Mouse (Mus musculus) heart, embryonic 14.5 days (tissue): ENCODE results near the gene Immp2l. TPM values are rescaled to one million over a fixed set of nuclear protein-coding genes. Genes with fewer than 3 reads are reported as not detected.

Experiments
- ATAC-seq: fragments of 200-750 bp; cut with Nextera tagmentation; 2 replicates; pipeline ENCODE4 v1.8.0; 2017; ENCODE audit warnings: low read depth, moderate TSS enrichment; ENCODE audit not compliant: insufficient number of reproducible peaks, insufficient read depth, low FRiP score
- H3K27ac ChIP-seq, 2 experiments: fragments of 200-500 bp in 1 of 2; fragments of 300-500 bp in 1 of 2; sonication (generic) in 1 of 2; replicated peaks in 1 of 2; 2 replicates each; pipeline ENCODE4 v1.5.1; 2012 to 2014; ENCODE audit warnings: low read depth in 2 of 2, low read length in 2 of 2, control low read depth in 1 of 2, mild to moderate bottlenecking in 1 of 2, mixed read lengths in 1 of 2; ENCODE audit not compliant: control insufficient read depth in 1 of 2, insufficient read depth in 1 of 2
- H3K27me3 ChIP-seq: fragments of 300-500 bp; sonication (generic); 2 replicates; pipeline ENCODE4 v1.6.1; 2014; ENCODE audit warnings: mild to moderate bottlenecking, low read length, control low read depth; ENCODE audit not compliant: control insufficient read depth, insufficient read depth
- H3K36me3 ChIP-seq: fragments of 300-500 bp; sonication (generic); 2 replicates; pipeline ENCODE4 v1.6.1; 2014; ENCODE audit warnings: mild to moderate bottlenecking, control low read depth, low read length, mixed read lengths; ENCODE audit not compliant: control insufficient read depth, insufficient read depth
- H3K4me1 ChIP-seq, 2 experiments: fragments of 200-500 bp in 1 of 2; fragments of 300-500 bp in 1 of 2; sonication (generic) in 1 of 2; 2 replicates each; pipeline ENCODE4 v1.6.1; 2012 to 2014; ENCODE audit warnings: low read length in 2 of 2, control low read depth in 1 of 2, mixed read lengths in 1 of 2; ENCODE audit not compliant: control insufficient read depth in 2 of 2, insufficient read depth in 2 of 2
- H3K4me2 ChIP-seq: fragments of 300-500 bp; sonication (generic); 2 replicates; pipeline ENCODE4 v1.6.1; 2014; ENCODE audit warnings: mild to moderate bottlenecking, low read length
- H3K4me3 ChIP-seq, 2 experiments: fragments of 200-500 bp in 1 of 2; fragments of 300-500 bp in 1 of 2; sonication (generic) in 1 of 2; 2 replicates each; pipeline ENCODE4 v1.5.1; 2012 to 2014; ENCODE audit warnings: low read length in 2 of 2, mild to moderate bottlenecking in 2 of 2, control low read depth in 1 of 2, low read depth in 1 of 2, moderate library complexity in 1 of 2; ENCODE audit not compliant: control insufficient read depth in 1 of 2, insufficient read depth in 1 of 2
- H3K9ac ChIP-seq: fragments of 300-500 bp; sonication (generic); 2 replicates; pipeline ENCODE4 v1.6.1; 2014; ENCODE audit warnings: mild to moderate bottlenecking, low read length
- H3K9me3 ChIP-seq: fragments of 300-500 bp; sonication (generic); 2 replicates; pipeline ENCODE4 v1.6.1; 2016; ENCODE audit warnings: low read length, control low read depth; ENCODE audit not compliant: control insufficient read depth
- WGBS: fragments of 180-500 bp; shearing (Covaris S2); extraction: QIAGEN DNeasy Blood & Tissue Kit; methylation state at CpG from one replicate; pipeline ENCODE4 v1.1.7; 2014; 5-methylcytosine and 5-hydroxymethylcytosine counted together
- polyA plus RNA-seq: library from polyadenylated mRNA; unstranded; fragments of >200 nt; fragmentation: Nextera tagmentation; extraction: Ambion mirVana; gene quantifications from 2 replicates; pipeline ENCODE4 v1.2.1, GENCODE M21; 2014

The Immp2l gene
- polyA plus RNA-seq, 1 experiment from 2014 or later, result 11.4 TPM

GRCm38 (mm10) chr12:41436206-41436985, 412.5 kb downstream of the Immp2l start:
- Histone ChIP-seq H3K4me1 (peaks cover 2 to 10% of the 10 kb centered on the region in 2 experiments; a peak in 2 of 4 replicates), H3K4me2 (no peak overlapping the region), H3K27ac (no peak overlapping the region), H3K4me3 (no peak overlapping the region), H3K9ac (no peak overlapping the region), H3K27me3 (no peaks in the 10 kb centered on the region), H3K36me3 (no peaks in the 10 kb centered on the region), H3K9me3 (no peaks in the 10 kb centered on the region)
- ATAC-seq, result no peak
- WGBS, result 72% methylated on average over 5 of the region's 5 CpGs

GRCm38 (mm10) chr12:41438446-41438845, 414.6 kb downstream of the Immp2l start:
- no peaks in the 10 kb centered on the region for H3K9me3 ChIP-seq
- 35% methylated on average over 4 of the region's 4 CpGs for WGBS
- H3K27ac ChIP-seq, result no peak overlapping the region
- peaks cover 2 to 10% of the 10 kb centered on the region in 2 experiments; a peak in 2 of 4 replicates for H3K4me1 ChIP-seq
- no peak overlapping the region for H3K4me3 ChIP-seq
- H3K4me2 ChIP-seq, result no peak overlapping the region
- H3K27me3 ChIP-seq, result no peaks in the 10 kb centered on the region
- no peaks in the 10 kb centered on the region for H3K36me3 ChIP-seq
- H3K9ac ChIP-seq, result no peak overlapping the region; the same call in 1 of the 2 replicates
- peak; percentile 64; the same call in 1 of the 2 replicates for ATAC-seq

- 86% methylated on average over 3 of the region's 3 CpGs for WGBS
- ATAC-seq, result no peak
- Histone ChIP-seq H3K27me3 (no peaks in the 10 kb centered on the region), H3K4me1 (no peaks in the 10 kb centered on the region), H3K9ac (no peak overlapping the region), H3K9me3 (no peaks in the 10 kb centered on the region), H3K4me3 (no peak overlapping the region), H3K4me2 (no peak overlapping the region), H3K36me3 (no peaks in the 10 kb centered on the region), H3K27ac (no peak overlapping the region)
These were observed 444.6 kb downstream of the Immp2l start for GRCm38 (mm10) chr12:41468374-41468991.

- ATAC-seq, result no peak
- Histone ChIP-seq H3K9me3 (no peaks in the 10 kb centered on the region), H3K27me3 (no peaks in the 10 kb centered on the region), H3K27ac (no peak overlapping the region), H3K4me3 (no peak overlapping the region), H3K9ac (no peak overlapping the region), H3K4me1 (no peaks in the 10 kb centered on the region), H3K4me2 (no peak overlapping the region), H3K36me3 (no peaks in the 10 kb centered on the region)
- WGBS, result 69% methylated on average over 6 of the region's 6 CpGs
These were observed 445.4 kb downstream of the Immp2l start for GRCm38 (mm10) chr12:41469096-41469801.

GRCm38 (mm10) chr12:41481486-41481885, 457.6 kb downstream of the Immp2l start:
- ATAC-seq, result no peak
- Histone ChIP-seq H3K4me3 (no peak overlapping the region), H3K9ac (no peak overlapping the region), H3K27me3 (no peaks in the 10 kb centered on the region), H3K9me3 (no peaks in the 10 kb centered on the region), H3K4me1 (peaks cover 2 to 9% of the 10 kb centered on the region in 2 experiments; a peak in 2 of 4 replicates), H3K4me2 (no peak overlapping the region), H3K36me3 (no peaks in the 10 kb centered on the region), H3K27ac (no peak overlapping the region)
- WGBS, result 33% methylated on average over 2 of the region's 2 CpGs

- 87% methylated on average over 5 of the region's 5 CpGs for WGBS
- H3K4me3 ChIP-seq, result no peak overlapping the region
- no peaks in the 10 kb centered on the region for H3K36me3 ChIP-seq
- no peak overlapping the region for H3K27ac ChIP-seq
- 0 out of 2 replicates have a peak overlapping the region, but pooled peaks have one; percentile 25 for H3K9ac ChIP-seq
- H3K9me3 ChIP-seq, result no peaks in the 10 kb centered on the region
- peak overlapping the region; percentile 74 for H3K4me2 ChIP-seq
- no peak for ATAC-seq
- H3K4me1 ChIP-seq, result peaks cover 2 to 9% of the 10 kb centered on the region in 2 experiments; a peak in 2 of 4 replicates
- H3K27me3 ChIP-seq, result no peaks in the 10 kb centered on the region
These were observed 459.3 kb downstream of the Immp2l start for GRCm38 (mm10) chr12:41483091-41483592.
